Mouse (Mus musculus): ENCODE measurements around the gene Arhgef26.

Gene Arhgef26

DNA sequence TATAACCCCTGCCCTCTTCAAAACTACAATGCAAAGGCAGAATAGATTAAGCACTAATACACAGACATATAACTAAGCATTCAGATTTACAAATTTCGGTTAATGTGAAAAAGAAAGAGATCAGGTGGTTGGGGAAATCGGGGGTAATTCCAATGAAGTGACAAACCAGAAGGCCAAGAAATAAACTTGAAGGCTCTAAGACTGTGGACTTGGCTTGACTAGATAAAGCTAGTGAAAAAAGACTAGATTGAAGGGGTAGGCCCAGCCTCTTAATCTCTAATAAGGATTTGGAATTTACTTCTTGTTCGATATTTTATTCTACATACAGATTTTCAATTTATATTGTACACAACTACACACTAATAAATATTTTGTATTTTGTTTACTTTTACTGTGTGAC lies at the start of gene Arhgef26:
TSS of gene Arhgef26 (plus strand) at position 301 of the 400 bp plus-strand sequence.
- DNase-seq (ENCODE audit: low spot score): no peak

DNA sequence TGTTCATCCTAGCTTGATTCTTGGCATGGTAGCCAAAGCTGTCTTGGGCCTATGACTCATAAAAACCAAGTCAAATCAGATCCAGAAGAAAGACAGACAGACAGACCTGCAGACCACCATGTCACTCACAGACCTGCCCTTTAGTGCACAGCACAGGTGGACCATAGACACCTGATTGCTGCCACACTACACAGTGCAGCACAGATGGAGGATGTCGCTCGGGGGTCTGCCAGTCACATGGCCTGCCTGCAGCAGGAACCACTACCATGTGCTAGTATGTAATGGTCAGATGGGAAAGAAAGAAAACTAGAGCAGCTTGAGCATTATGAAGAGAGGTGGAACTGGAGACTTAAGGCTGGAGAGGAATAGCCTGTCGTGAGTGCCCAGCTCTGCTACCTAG lies 27.7 kb upstream of the Arhgef26 start:
- DNase-seq (ENCODE audit: low spot score): no peak

DNA sequence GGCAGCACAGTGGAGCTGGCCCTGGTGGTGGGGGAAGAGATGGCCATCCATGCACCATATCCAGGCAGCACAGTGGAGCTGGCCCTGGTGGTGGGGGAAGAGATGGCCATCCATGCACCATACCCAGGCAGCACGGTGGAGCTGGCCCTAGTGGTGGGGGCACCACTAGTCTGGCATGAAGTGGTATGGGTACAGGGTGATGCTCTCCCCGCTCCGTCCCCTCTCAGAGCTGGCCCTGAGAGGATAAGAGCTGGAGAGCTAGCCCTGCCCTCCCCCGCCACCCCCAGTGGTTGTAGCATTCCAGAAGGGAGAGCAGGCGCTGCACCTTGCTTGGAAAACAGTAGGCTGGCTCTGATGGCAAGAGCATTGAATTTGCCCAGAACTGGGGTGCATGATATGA lies 26.9 kb upstream of the Arhgef26 start:
- no peak for DNase-seq (ENCODE audit: low spot score)

DNA sequence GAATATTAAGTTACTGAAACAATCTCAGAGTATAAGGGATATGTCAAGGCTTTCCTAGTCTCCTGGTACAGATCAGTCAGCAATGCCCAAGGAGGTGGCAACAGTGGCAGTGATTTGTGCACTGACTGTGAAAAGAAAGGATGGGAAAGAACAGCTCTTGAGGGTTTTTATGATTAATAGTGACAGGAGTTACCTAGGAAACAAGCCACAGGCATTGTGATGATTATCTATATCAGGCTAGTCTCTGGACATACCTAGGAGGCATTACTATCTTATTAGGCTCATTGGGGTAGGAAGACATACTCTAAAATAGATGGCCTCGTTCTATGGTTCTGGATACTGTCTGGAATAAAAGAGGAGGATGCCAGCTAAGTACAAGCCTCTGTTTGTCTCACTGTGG lies 13.4 kb upstream of the Arhgef26 start:
- DNase-seq (ENCODE audit: low spot score): no peak

DNA sequence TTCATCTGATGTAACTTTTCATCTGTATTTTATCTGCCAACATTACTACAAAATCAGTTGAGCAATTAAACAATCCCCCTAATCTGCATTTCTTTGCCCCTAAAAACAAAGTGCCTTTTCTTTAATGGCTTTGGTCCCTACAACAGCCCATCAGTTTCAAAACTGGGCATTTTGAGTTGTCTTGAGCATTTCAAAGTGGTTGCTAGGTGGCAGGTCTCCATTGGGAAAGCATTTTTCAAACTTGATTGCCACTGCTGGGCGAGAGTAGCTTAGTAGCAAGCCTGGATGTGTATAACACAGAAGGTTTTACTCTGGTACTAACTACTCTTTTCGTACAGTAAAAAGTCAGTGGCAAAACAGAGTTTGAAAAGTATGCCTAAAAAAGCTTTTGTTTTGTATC lies 10.2 kb upstream of the Arhgef26 start:
- no peak for DNase-seq (ENCODE audit: low spot score)

DNA sequence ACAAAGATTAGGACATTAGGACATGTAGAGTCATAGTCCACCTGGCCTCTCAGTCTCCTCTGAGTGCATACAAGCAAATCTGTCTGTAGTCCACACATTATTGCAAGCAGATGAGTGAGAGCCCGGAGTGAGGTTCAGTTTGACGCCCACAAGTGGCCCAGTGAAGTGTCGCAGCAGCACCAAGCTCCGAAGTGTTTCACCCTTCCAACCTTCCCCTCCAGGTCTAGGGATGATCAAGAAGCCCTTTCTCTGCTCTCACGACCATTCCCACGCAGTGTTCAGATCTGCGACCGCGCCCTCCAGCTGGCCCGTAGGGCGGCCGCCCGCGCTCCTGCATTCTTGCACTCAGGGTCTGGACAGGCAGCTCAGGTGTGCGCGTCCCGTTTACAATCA lies 313 bp downstream of the Arhgef26 start:
- no peak for DNase-seq (ENCODE audit: low spot score)

DNA sequence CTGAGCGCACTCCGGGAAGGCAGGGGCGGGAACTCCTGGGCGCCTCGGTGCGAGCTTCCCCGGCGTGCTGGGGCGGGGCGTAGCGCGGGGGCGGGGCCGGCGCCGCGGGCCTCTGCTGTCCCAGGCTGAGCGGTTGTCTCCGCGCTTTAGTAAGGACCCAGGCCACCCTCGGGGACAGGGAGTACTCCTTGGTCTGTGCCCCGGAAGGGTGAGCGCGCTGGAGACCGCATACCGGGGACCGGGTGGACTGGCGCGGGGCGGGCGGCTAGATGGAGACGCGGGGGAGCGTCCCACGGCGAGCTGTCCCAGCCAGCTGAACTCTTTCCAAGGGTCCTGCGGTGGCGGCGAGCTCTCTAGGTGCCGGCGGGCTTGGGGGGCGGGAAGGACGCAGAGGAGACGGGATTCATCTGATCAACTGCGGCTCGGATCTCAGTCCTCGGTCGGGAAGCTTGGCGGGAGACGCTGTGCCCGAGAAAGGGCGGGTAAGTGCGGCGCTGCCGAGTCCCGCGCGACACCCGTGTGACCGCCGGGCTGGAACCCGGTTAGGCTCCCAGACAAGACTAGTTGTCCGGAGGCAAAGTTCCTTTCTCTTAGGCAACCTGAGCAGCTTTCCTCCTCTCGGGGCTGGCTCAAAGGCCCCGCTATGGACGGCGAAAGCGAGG lies 841 bp downstream of the Arhgef26 start:
- DNase-seq (ENCODE audit: low spot score): no peak

DNA sequence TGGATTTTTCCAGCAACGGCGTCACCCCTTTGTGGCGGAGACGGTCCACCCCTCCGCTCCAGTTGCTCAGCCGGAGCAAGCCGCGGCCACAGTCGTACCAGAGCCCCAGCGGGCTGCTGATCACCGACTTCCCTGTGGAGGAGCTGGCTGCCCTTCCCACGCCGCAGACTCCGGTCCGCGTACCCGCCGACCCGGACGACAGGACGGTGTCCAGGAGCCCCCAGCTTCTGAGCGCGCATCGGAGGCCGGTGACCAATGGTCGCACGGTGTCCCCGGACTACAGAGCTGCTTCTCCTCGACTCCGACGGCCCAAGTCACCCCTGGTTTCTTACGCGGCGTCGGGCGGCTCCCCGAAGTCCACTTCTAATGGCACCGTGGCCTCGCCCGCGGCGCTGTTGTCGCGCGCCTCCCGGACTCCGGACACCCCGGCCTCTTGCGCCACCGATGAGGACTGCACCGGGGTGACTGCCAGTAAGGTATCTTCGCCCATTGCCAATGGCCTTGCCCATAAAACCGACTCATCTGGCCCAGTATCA lies 1.4 kb downstream of the Arhgef26 start:
- DNase-seq (ENCODE audit: low spot score): no peak

DNA sequence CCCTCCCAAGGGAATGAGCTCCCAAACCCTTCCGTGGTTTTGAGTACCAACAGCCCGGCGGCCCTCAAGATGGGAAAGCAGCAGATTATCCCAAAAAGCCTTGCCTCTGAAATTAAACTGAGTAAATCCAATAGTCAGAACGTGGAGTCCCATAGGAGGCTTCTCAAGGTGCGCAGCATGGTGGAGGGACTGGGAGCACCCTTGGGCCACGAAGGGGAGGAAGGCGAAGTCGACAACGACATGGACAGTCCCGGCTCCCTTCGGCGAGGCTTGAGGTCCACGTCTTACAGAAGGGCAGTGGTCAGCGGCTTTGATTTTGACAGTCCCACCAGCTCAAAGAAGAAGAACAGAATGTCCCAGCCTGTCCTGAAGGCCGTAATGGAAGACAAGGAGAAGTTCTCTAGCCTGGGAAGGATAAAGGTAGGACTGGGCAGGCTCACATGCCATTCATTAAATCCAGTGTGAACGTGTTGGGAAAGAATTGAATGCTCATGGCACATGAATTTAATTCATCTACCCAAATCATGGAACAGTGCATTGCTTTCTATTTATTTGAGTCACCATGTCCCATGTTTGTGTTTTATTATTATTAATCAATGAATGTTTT lies 2.1 kb downstream of the Arhgef26 start:
- DNase-seq (ENCODE audit: low spot score): no peak

DNA sequence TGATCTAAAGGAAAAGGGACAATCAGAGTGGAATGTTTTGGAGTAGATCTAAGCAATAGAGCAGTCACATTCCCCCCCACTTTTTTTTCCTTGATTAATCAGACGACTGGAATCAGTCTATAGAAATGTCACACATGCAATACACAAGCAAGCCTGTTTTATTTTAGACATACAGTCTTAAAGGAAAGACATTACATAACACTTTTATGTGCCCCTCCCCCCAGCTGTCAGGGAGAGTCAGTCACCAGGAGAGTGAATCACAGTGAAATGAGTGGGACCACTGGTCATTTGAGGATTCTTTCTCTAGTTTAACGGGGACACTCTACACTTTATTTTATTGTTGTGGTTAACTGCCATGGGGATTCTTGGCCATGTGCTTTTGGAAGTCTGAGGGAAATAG lies 2.7 kb downstream of the Arhgef26 start:
- DNase-seq (ENCODE audit: low spot score): no peak

DNA sequence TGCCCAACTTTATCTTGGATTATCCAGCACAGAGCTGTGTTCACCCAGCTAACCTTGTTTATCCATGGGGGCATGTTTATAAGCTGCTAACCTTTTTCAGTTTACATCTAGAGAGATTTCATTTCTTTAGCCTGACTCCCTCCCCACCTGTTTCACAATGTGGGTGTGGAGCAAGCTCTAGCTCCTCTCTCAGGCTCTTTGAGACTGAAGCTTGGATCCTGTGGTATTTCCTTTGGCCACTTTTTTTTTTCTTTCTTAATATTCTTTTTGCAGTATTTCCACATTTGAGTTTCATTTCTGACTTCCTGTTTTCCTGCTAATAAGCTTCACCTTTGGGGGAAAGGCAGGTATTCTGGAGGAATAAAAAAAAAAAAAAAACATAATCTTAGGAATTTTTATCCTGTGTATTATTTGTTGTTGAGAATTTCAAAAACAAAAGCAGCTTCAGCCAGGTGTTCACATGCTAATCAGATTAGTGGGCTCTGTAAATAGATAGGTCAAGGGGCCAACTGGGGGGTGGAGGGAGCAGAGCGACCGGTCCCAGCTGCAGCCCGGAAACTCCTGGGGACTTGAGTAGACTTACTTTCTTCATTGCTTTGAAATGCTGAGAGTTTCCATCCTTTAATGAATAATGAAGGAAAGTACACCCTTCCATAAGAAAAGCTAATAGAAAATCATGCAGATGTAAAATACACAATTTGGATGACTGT lies 3.5 kb downstream of the Arhgef26 start:
- no peak for DNase-seq (ENCODE audit: low spot score)

DNA sequence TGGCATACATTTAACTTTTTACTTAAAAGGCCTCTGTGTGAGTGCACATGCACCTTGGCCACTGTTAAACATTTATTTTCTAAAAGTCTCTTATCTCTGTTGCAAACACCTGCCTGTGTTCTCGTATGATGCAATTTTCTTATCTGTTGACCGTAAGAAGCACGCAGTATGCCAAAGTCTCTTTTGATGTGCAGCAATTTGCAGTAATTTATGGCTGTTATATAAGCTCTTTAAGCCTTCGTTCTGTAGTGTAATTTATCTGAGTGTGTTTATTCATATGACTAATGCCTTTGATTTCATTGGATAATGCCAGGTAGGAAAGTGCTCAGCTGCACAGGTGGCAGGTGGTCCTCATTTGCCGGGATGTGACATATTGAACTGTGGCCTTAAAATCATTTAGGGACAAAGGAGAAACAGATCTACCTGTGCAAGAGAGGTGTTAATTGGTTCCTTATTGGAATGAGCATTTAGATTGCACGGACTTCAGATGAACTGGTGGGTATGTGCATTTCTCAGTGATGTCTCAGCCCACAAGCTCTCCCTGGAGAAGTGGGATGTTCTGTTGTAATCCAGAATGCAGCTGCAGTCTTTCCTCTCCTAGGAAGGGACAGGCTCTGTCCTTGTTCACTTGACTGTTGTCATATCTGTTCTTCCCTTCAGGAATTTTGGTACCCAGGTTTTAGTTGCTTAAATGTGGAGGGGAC lies 10.5 kb downstream of the Arhgef26 start:
- DNase-seq (ENCODE audit: low spot score): no peak

DNA sequence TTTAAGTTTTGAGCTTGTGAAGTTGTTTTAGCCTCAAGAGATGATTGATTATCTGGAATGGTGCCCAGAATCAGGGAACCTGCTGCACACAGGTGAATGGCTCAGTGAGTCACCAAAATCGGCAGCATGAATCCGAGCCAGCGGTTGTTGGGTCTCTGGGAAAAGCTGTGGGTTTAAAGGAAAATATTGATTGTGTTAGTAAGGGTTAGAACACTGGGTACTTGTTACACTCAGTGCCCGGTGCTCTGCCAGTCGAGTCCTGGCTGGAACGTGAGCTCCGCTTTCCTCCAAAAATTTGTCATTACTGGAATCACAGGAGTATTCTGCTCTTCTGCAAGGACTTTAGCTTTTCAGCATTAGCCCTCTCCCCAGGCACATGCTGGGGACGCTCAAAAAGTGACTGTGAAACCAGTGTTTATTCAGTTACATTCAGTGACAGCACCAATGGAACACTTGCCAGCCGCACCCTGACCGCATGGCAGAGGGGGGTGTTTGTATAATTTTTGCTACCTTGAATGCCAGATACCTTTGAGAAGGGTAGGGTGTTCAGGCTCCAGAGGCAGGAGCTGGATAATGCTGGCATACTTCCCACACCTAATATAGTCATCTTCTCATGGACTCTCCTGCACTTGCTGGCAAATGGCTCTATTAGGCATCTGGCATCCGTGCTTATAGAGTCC lies 11.2 kb downstream of the Arhgef26 start:
- no peak for DNase-seq (ENCODE audit: low spot score)

DNA sequence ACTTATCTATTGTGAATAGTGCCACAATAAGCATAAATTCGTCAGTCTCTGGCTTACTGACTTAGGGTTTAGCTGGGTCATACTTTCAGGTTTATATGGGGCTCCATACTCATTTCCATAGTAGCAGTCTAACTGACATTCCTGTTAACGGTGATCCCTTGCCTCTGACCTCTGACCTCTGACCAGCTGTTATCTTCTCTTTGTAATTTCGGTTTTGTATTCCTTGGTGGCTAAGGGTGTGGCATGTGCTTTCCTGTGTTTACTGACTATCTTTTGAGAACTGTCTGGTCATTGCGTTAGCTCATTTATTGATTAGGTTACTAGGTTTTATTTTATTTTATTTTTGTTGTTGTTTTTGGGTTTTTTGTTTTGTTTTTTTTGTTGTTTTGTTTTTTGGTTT lies 13.9 kb downstream of the Arhgef26 start:
- no peak for DNase-seq (ENCODE audit: low spot score)

DNA sequence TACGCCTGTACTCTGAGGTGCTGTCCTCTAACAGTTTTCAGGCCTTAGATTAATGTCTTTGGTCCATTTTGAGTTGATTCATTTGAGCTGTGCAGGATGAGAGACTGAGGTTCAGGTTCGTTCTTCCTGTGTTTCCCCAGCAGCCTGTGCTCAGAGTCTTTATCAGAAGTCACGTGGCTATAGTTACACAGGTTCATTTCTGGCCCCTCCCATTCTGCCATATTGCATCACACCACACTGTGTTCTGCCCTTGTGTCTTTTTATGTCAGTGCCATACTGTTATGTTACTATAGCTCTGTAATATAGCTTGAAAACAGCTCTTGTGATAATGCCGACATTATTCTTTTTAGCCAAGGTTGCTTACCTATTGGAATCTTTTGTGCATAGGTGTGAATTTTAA lies 14.7 kb downstream of the Arhgef26 start:
- no peak for DNase-seq (ENCODE audit: low spot score)

DNA sequence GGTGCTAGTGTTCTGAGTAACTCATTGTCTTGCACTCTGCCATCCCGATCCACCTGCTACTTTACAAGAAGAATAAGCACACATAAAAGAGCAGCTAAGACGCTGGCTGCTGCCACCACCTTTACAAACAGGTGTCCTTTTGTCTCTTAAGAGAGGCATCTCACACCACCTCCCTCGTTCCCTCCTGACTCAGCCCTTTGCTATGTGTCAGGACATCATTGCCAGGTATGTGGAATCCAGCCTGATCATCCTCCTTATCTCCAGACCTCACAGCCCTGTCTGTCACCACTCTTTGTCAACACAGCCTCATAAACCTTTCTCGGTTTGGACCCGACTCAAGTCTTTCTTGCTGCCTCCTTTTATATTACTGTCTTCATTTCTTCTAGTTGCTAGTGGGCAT lies 29.7 kb downstream of the Arhgef26 start:
- no peak for DNase-seq (ENCODE audit: low spot score)

DNA sequence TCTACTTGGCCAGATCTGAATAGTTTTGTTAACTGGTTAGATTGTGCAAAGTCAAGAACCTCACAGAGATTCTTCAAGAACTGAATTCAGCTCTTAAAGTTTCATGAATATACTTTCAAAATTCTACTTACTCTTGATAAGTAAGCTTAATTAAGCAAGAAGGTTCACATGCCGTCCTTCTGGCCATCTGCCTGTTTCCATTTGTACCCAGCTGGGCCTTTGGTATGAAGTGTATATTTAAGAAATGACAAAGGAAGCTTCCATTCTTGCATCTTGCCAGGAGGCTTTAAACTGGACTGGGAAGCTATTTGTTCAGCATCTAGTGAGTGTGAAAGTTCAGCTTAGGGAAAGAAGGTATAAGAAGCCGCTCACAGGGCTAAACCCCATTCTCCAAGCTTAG lies 34.7 kb downstream of the Arhgef26 start:
- no peak for DNase-seq (ENCODE audit: low spot score)

DNA sequence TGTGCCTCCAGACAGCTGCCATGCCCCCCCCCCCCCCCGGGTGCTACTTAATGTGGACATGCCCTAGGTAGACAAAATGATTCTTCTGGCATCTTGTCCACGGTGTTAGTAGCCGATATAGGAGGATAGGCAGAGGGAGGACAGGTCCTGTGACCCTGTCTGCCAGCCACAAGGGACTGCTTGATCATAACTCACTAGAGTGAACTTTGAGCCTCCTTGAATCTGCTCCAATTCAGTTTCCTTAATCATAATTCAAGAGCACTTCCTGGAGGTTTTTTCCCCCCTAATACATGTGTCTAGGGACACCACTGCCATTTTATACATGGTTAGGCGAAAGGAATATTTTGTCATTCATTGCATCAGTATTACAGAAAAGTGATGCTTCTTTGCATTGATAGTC lies 36.2 kb downstream of the Arhgef26 start:
- DNase-seq (ENCODE audit: low spot score): no peak

DNA sequence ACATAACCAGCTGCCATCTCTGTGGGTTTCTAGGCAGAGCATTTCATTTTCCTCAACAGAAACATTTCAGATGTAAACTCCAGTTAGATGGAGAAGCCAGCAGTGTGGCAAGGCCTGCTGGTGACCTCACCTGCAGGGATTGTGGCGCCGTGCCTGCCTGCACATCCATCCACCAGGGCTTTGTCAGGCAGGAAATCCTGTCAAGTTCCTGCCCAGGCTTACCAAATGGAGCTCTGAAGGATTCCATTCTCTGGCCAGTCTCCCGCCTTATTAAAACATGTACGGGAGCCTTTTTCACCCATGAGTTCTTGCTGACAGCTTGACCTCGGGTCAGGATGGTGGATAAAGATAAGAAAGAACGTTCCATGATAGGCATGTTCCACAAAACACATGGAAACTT lies 36.7 kb downstream of the Arhgef26 start:
- no peak for DNase-seq (ENCODE audit: low spot score)

DNA sequence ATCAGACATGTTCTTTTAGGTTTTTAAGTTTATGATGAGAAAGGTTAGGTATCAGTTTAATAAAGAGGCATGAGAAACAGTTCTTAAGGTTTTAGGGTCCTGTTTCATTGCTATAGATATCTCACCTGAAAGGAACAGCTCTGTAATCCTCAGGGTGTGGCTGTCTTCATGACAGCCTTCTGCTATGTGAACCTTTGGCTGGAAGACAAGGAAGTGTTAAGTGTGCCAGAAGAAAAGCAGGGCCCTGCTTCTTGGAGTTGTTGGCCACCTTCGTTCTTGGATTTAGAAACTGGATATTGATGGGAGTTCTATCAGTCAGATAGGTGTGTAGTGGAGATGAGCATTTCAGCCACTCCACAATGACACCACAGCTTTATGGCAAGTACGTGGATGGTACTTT lies 38.6 kb downstream of the Arhgef26 start:
- no peak for DNase-seq (ENCODE audit: low spot score)

DNA sequence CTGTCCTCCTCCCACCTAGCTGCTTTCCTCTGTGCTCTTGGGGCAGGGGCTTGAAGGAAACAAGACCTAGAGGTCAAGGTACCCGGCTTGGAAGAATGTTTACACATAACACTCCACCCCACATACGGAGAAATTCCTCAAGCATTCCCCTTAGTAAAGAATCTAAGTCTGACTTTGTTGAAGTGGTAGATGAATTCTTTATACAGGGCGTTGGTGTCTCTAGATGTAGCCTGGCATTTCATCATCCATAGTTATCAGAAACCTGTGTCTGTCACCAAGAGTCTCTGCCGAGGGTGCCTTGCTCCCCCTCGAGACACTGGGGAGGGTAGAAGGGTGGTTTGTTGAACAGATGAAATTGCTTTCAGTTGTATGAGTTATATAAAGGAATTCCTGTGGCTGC lies 41.8 kb downstream of the Arhgef26 start:
- DNase-seq (ENCODE audit: low spot score): no peak

DNA sequence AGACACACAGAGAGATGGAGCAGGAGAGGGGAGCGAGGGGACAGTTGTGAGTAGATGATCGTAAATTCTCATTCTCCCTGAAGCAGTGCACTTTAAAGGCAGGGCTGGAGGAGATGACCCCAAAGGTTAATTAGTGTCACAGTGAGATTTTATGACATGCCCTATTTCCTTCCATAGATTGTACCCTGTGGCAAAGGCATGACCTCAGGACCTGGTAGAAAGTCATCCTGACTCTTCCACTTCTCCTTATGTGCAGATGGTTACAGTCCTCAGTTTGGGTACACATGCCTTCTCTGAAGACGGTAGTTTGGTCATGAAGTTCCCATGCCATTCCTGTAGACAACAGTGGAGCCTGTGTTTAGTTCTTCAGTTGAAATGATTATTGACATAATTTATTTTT lies 42.3 kb downstream of the Arhgef26 start:
- DNase-seq (ENCODE audit: low spot score): no peak
